Mouse (Mus musculus) MEL (cell line): ENCODE results near the gene Stk40.

ENCODE experiments used
- NELFE ChIP-seq: IDR thresholded peaks from 2 replicates; pipeline ENCODE4 v1.6.1; 2011; ENCODE audit warnings: low read depth, low read length, improper control_type of control experiment
- POLR2A ChIP-seq, 2 experiments: IDR thresholded peaks; 2 replicates each; pipeline ENCODE4 v1.6.1; 2011 to 2012; ENCODE audit warnings: low read length in 2 of 2, mild to moderate bottlenecking in 2 of 2, control low read depth in 1 of 2, improper control_type of control experiment in 1 of 2, low read depth in 1 of 2, moderate library complexity in 1 of 2; ENCODE audit not compliant: control insufficient read depth in 1 of 2, insufficient read depth in 1 of 2, poor library complexity in 1 of 2
- POLR2AphosphoS2 ChIP-seq: IDR thresholded peaks from 2 replicates; pipeline ENCODE4 v1.6.1; 2011; ENCODE audit warnings: low read length, improper control_type of control experiment
- ZC3H11A ChIP-seq: IDR thresholded peaks from 2 replicates; pipeline ENCODE4 v1.6.1; 2012; ENCODE audit warnings: low read depth, mild to moderate bottlenecking, inconsistent platforms, low read length, improper control_type of control experiment

DNA sequence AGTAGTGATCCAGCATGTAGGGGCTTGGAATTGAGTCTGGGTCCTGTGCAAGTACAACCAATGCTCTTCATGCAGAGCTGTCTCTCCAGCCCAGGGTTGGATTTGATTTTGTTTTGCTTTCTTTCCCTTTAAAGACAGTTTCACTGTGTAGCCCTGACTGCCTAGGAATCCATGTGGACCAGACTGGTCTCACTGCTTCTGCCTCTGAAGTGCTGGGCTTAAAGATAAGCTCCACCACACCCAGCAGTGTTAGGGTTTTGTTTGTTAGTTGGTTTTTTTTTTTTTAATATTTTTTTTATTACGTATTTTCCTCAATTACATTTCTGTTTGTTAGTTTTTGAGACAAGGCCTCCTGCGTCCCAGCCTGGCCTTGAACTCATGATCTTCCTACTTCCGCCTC, 4.4 kb upstream of the Stk40 start:
- TF ChIP-seq POLR2AphosphoS2 (no peak), POLR2A (IDR thresholded peaks at IDR 0.05; ENCODE audit: control insufficient read depth in 1 of 2, insufficient read depth in 1 of 2, low read depth in 1 of 2, low read length in 2 of 2, poor library complexity in 1 of 2) (no peak), NELFE (no peak), ZC3H11A (no peak)
